Mouse (Mus musculus) heart, embryonic 11.5 days (tissue): Measurements from ENCODE around the gene Alkbh3. TPM values are rescaled to one million over a fixed set of nuclear protein-coding genes. Genes with fewer than 3 reads are reported as not detected.

ENCODE experiments used
- ATAC-seq: fragments of 200-750 bp; cut with Nextera tagmentation; replicated peaks from 2 replicates; pipeline ENCODE4 v1.8.0; 2017; ENCODE audit warnings: moderate library complexity; ENCODE audit not compliant: insufficient number of reproducible peaks, low FRiP score, low TSS enrichment
- H3K27ac ChIP-seq: fragments of 300-500 bp; sonication (generic); 2 replicates; pipeline ENCODE4 v1.5.1; 2014; ENCODE audit warnings: mild to moderate bottlenecking, low read depth, low read length
- H3K27me3 ChIP-seq: fragments of 300-500 bp; sonication (generic); 2 replicates; pipeline ENCODE4 v1.6.1; 2014; ENCODE audit warnings: mild to moderate bottlenecking, low read length, mixed read lengths; ENCODE audit not compliant: control insufficient read depth, insufficient read depth
- H3K36me3 ChIP-seq: fragments of 300-500 bp; sonication (generic); 2 replicates; pipeline ENCODE4 v1.6.1; 2014; ENCODE audit warnings: mild to moderate bottlenecking, low read length, moderate library complexity, mixed read lengths; ENCODE audit not compliant: control insufficient read depth, insufficient read depth
- H3K4me1 ChIP-seq: fragments of 300-500 bp; sonication (generic); 2 replicates; pipeline ENCODE4 v1.6.1; 2014; ENCODE audit warnings: low read length; ENCODE audit not compliant: control insufficient read depth, insufficient read depth
- H3K4me2 ChIP-seq: fragments of 300-500 bp; sonication (generic); 2 replicates; pipeline ENCODE4 v1.6.1; 2014; ENCODE audit warnings: mild to moderate bottlenecking, moderate library complexity
- H3K4me3 ChIP-seq: fragments of 300-500 bp; sonication (generic); 2 replicates; pipeline ENCODE4 v1.5.1; 2014; ENCODE audit warnings: low read depth, low read length
- H3K9ac ChIP-seq: fragments of 300-500 bp; sonication (generic); 2 replicates; pipeline ENCODE4 v1.6.1; 2014; ENCODE audit warnings: mild to moderate bottlenecking, low read depth, low read length, moderate library complexity
- H3K9me3 ChIP-seq: fragments of 300-500 bp; sonication (generic); replicated peaks from 2 replicates; pipeline ENCODE4 v1.6.1; 2016; ENCODE audit warnings: low read length; ENCODE audit not compliant: control insufficient read depth
- WGBS: fragments of 180-500 bp; shearing (Covaris S2); extraction: QIAGEN DNeasy Blood & Tissue Kit; methylation state at CpG from one replicate; pipeline ENCODE4 v1.1.7; 2014; ENCODE audit not compliant: insufficient replicate concordance; 5-methylcytosine and 5-hydroxymethylcytosine counted together
- polyA plus RNA-seq: library from polyadenylated mRNA; unstranded; fragments of >200 nt; fragmentation: Nextera tagmentation; extraction: Ambion mirVana; gene quantifications from 2 replicates; pipeline ENCODE4 v1.2.1, GENCODE M21; 2014

Alkbh3 gene
- polyA plus RNA-seq, 1 experiment from 2014 or later = 59.8 TPM

- ATAC-seq = no peak
- H3K9me3 ChIP-seq = no peaks in the 10 kb centered on the region
- H3K27ac ChIP-seq = no peak overlapping the region
- H3K36me3 ChIP-seq = no peaks in the 10 kb centered on the region
- WGBS = 2% methylated on average over 32 of the region's 32 CpGs
- H3K4me3 ChIP-seq = peak overlapping the region; percentile 59
- peak overlapping the region; percentile 99 for H3K4me2 ChIP-seq
- H3K4me1 ChIP-seq = peaks cover 15% of the 10 kb centered on the region
- H3K9ac ChIP-seq = peak overlapping the region; percentile 46; the same call in 1 of the 2 replicates
- H3K27me3 ChIP-seq = peaks cover 38% of the 10 kb centered on the region
These were observed 55.6 kb downstream of the Alkbh3 start for GRCm38 (mm10) chr2:93954781-93955578.

GRCm38 (mm10) chr2:93953726-93954125 is 56.9 kb downstream of the Alkbh3 start:
- no peak overlapping the region for H3K4me2 ChIP-seq
- no peak overlapping the region for H3K9ac ChIP-seq
- ATAC-seq = no peak
- H3K36me3 ChIP-seq = no peaks in the 10 kb centered on the region
- peaks cover 15% of the 10 kb centered on the region for H3K4me1 ChIP-seq
- no peak overlapping the region for H3K27ac ChIP-seq
- H3K4me3 ChIP-seq = no peak overlapping the region
- H3K9me3 ChIP-seq = 0 out of 2 replicates have a peak, but pooled peaks cover 3% of the 10 kb centered on the region
- 78% methylated on average over 9 of the region's 9 CpGs for WGBS
- H3K27me3 ChIP-seq = peaks cover 38% of the 10 kb centered on the region

GRCm38 (mm10) chr2:93946976-93947375 is 63.6 kb downstream of the Alkbh3 start:
- peaks cover 6% of the 10 kb centered on the region for H3K27me3 ChIP-seq
- ATAC-seq = no peak
- H3K36me3 ChIP-seq = no peaks in the 10 kb centered on the region
- H3K4me1 ChIP-seq = peaks cover 2% of the 10 kb centered on the region; the same call in 1 of the 2 replicates
- H3K4me3 ChIP-seq = no peak overlapping the region
- peaks cover 10% of the 10 kb centered on the region for H3K9me3 ChIP-seq
- H3K9ac ChIP-seq = no peak overlapping the region
- no peak overlapping the region for H3K27ac ChIP-seq
- no peak overlapping the region for H3K4me2 ChIP-seq
- WGBS = 53% methylated on average over 5 of the region's 5 CpGs

GRCm38 (mm10) chr2:93944855-93945254 is 65.8 kb downstream of the Alkbh3 start:
- 95% methylated on average over 4 of the region's 4 CpGs for WGBS
- ATAC-seq = no peak
- Histone ChIP-seq H3K27me3 (peaks cover 6% of the 10 kb centered on the region), H3K9me3 (peaks cover 10% of the 10 kb centered on the region), H3K36me3 (no peaks in the 10 kb centered on the region), H3K27ac (no peak overlapping the region), H3K4me1 (peaks cover 12% of the 10 kb centered on the region; the same call in 1 of the 2 replicates), H3K4me2 (no peak overlapping the region), H3K4me3 (no peak overlapping the region), H3K9ac (no peak overlapping the region)

GRCm38 (mm10) chr2:93944099-93944498 is 66.5 kb downstream of the Alkbh3 start:
- WGBS = 84% methylated on average over 2 of the region's 2 CpGs

DNA sequence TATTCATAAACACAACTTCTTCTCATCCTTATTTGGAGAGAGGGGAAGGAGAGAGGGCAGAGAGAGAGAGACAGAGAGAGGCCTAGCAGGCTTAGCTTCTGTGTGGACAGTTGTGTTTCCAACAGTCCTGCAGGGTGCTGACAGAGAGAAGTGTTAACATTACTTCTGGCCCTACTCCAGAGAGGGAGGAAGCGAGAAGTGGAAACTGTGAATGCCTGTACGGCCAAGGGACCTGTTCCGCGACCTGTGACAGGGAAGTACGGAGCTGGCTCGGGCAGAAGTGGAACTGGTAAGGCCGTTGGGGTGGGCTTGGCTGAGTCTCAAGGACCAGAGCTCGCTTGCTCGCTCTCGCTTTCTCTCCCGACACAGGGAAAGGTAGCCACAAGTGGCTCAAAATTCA is 68.9 kb downstream of the Alkbh3 start:
- ATAC-seq = peak; percentile 53
- Histone ChIP-seq H3K27ac (no peak overlapping the region), H3K27me3 (peaks cover 9% of the 10 kb centered on the region)

More at GRCm38 (mm10) chr2:93944099-93944498, 66.5 kb downstream of the Alkbh3 start:
- H3K4me2 ChIP-seq = no peak overlapping the region
- peaks cover 6% of the 10 kb centered on the region for H3K27me3 ChIP-seq
- H3K4me3 ChIP-seq = no peak overlapping the region
- peaks cover 9% of the 10 kb centered on the region for H3K9me3 ChIP-seq
- no peak overlapping the region for H3K27ac ChIP-seq
- ATAC-seq = no peak
- peaks cover 12% of the 10 kb centered on the region; the same call in 1 of the 2 replicates for H3K4me1 ChIP-seq
- no peak overlapping the region for H3K9ac ChIP-seq
- no peaks in the 10 kb centered on the region for H3K36me3 ChIP-seq

GRCm38 (mm10) chr2:93938534-93938933 is 72.1 kb downstream of the Alkbh3 start:
- H3K4me1 ChIP-seq = peaks cover 18% of the 10 kb centered on the region
- H3K27ac ChIP-seq = no peak overlapping the region
- H3K27me3 ChIP-seq = peaks cover 15% of the 10 kb centered on the region
- ATAC-seq = no peak
- H3K9ac ChIP-seq = no peak overlapping the region
- H3K4me2 ChIP-seq = no peak overlapping the region
- H3K9me3 ChIP-seq = peaks cover 6% of the 10 kb centered on the region
- H3K4me3 ChIP-seq = no peak overlapping the region
- 36% methylated on average over 9 of the region's 9 CpGs for WGBS
- H3K36me3 ChIP-seq = no peaks in the 10 kb centered on the region

More for the DNA sequence above, 68.9 kb downstream of the Alkbh3 start:
- Histone ChIP-seq H3K9me3 (peaks cover 8% of the 10 kb centered on the region), H3K4me3 (no peak overlapping the region), H3K4me1 (peaks cover 18% of the 10 kb centered on the region), H3K9ac (no peak overlapping the region), H3K4me2 (peak overlapping the region; percentile 35), H3K36me3 (no peaks in the 10 kb centered on the region)
- WGBS = 39% methylated on average over 11 of the region's 11 CpGs
